Mouse (Mus musculus) midbrain, embryonic 13.5 days (tissue): Measurements from ENCODE around the gene Dydc2. TPM values are rescaled to one million over a fixed set of nuclear protein-coding genes. Genes with fewer than 3 reads are reported as not detected.

Source experiments
- ATAC-seq: fragments of 200-750 bp; cut with Nextera tagmentation; 2 replicates; pipeline ENCODE4 v1.8.0; 2017; ENCODE audit warnings: mild to moderate bottlenecking, moderate TSS enrichment, moderate library complexity
- H3K27ac ChIP-seq: fragments of 300-500 bp; sonication (generic); 2 replicates; pipeline ENCODE4 v1.5.1; 2015; ENCODE audit warnings: inconsistent platforms, mild to moderate bottlenecking, moderate library complexity
- H3K27me3 ChIP-seq: fragments of 300-500 bp; sonication (generic); 2 replicates; pipeline ENCODE4 v1.6.1; 2015; ENCODE audit warnings: mild to moderate bottlenecking, inconsistent platforms
- H3K36me3 ChIP-seq: fragments of 300-500 bp; sonication (generic); 2 replicates; pipeline ENCODE4 v1.6.1; 2015; ENCODE audit warnings: mild to moderate bottlenecking, inconsistent platforms
- H3K4me1 ChIP-seq: fragments of 300-500 bp; sonication (generic); replicated peaks from 2 replicates; pipeline ENCODE4 v1.6.1; 2015; ENCODE audit warnings: inconsistent platforms
- H3K4me2 ChIP-seq: fragments of 300-500 bp; sonication (generic); replicated peaks from 2 replicates; pipeline ENCODE4 v1.6.1; 2015; ENCODE audit warnings: moderate library complexity, mild to moderate bottlenecking, inconsistent platforms
- H3K4me3 ChIP-seq: fragments of 300-500 bp; sonication (generic); replicated peaks from 2 replicates; pipeline ENCODE4 v1.5.1; 2015; ENCODE audit warnings: mild to moderate bottlenecking, inconsistent platforms
- H3K9ac ChIP-seq: fragments of 300-500 bp; sonication (generic); replicated peaks from 2 replicates; pipeline ENCODE4 v1.6.1; 2015; ENCODE audit warnings: mild to moderate bottlenecking, inconsistent platforms
- H3K9me3 ChIP-seq: fragments of 300-500 bp; sonication (generic); 2 replicates; pipeline ENCODE4 v1.6.1; 2016; ENCODE audit warnings: mild to moderate bottlenecking, inconsistent platforms
- WGBS: fragments of 180-500 bp; shearing (Covaris S2); methylation state at CpG from one replicate; pipeline ENCODE4 v1.1.7; 2015; 5-methylcytosine and 5-hydroxymethylcytosine counted together
- polyA plus RNA-seq: library from polyadenylated mRNA; unstranded; fragments of >200 nt; fragmentation: Nextera tagmentation; extraction: Ambion mirVana; gene quantifications from 2 replicates; pipeline ENCODE4 v1.2.1, GENCODE M21; 2015

Dydc2 gene
- polyA plus RNA-seq, 1 experiment from 2014 or later, result 0.40 TPM

DNA sequence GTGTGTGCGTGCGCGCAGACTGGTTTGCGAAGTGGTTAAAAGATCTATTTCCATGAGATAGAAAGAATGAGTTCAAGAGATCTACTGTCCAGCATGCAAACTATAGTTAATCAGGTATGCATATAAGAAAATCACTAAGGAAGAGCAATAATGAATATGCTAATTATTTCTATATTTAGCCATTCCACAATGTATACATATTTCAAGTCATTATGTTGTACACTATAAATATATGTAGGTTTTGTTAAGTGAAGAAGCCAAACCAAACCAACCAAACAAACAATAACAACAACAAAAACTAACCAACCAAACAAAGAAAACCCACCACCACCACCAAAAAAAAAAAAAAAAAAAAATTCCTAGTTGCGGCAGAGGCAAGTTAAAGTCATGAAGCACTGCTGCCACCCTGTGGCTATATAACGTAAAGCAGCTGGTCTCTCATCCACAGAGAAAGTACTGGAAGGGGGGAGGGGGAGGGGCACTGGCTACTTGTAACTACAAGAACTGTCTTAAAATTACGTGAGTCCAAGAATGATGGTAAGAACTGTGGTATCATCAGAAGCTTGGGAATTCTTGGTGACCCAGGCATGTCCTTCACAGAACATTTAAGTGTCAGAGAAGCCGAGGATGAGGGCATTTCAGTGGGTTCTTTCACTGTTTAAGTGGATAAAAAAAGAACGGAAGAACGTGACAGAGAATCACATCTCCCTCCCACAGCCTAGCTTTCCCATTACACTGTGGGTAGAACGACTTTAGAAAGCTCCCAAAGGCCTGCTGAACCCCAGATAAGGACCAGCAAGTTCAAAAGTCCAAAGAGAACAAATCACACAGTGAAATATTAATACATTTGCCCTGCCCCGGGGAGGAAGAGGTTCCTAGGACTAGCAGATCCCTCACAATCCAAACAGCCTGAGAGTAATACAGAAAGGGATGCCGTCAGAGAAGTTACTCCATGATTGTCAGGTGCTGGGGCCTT, 35.6 kb downstream of the Dydc2 start:
- H3K27me3 ChIP-seq, result 0 out of 2 replicates have a peak, but pooled peaks cover 3% of the 10 kb centered on the region
- no peaks in the 10 kb centered on the region for H3K9me3 ChIP-seq
- peak; percentile 41; the same call in 1 of the 2 replicates for ATAC-seq
- no peaks in the 10 kb centered on the region for H3K36me3 ChIP-seq
- H3K9ac ChIP-seq, result no peak overlapping the region
- 54% methylated on average over 13 of the region's 13 CpGs for WGBS
- H3K27ac ChIP-seq, result no peak overlapping the region
- no peaks in the 10 kb centered on the region for H3K4me1 ChIP-seq
- H3K4me2 ChIP-seq, result no peak overlapping the region
- H3K4me3 ChIP-seq, result no peak overlapping the region

GRCm38 (mm10) chr14:41030989-41031513, 38.0 kb downstream of the Dydc2 start:
- no peaks in the 10 kb centered on the region for H3K36me3 ChIP-seq
- 89% methylated on average over 6 of the region's 6 CpGs for WGBS
- no peak overlapping the region for H3K27ac ChIP-seq
- no peak for ATAC-seq
- H3K27me3 ChIP-seq, result 0 out of 2 replicates have a peak, but pooled peaks cover 3% of the 10 kb centered on the region
- H3K4me3 ChIP-seq, result no peak overlapping the region
- H3K9me3 ChIP-seq, result no peaks in the 10 kb centered on the region
- no peaks in the 10 kb centered on the region for H3K4me1 ChIP-seq
- H3K4me2 ChIP-seq, result no peak overlapping the region
- H3K9ac ChIP-seq, result no peak overlapping the region

DNA sequence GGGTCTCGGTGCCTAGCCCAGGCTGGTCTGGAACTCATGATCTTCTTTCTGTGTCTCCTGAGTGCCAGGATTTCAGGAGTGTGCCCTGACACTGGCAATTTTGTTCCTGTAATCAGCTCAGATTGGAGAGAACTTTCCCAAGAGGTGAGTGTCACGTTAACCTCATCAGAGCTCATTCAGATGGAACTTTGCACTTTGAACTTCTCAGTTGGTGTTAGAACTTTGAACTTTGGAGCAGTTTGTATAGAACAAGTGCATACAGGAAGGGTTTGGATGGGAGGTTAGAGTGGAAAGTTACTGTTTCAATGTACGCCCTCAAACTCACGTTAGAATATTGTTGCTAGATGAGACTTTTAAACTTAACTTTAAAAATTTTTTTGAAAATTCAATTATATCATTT, 39.7 kb downstream of the Dydc2 start:
- H3K4me1 ChIP-seq, result no peaks in the 10 kb centered on the region

DNA sequence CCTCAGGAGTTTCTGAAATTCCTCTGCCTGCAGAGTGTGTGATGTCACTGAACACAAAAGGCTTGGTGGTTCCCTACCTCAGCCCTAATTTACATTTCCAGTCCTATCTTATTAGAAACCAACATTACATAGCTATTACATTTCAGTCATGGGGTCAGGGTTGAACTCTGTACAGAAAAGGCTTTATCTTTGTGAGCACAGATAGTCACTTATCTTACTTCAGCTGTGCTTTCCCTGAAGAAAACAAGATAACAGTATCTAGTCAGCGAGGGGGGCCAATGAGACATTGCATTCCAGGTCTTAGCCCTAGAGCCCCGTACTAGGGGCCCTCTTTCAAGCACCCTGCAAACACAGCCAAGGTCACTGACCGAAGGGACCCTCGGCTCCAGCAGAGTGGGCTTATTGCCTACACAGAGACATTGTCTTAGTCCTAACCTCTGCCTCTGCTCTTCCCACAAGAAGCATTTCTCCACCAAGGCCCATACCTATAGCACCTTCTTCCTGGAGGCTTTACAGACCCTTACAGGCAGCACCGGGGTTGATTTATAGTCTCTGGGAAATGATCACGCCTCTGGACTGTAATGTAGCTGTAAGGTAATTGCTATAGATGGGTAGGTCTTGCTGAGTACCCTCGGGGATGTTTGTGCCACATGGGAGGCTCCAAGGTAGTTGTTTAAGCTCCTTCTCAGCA, 43.3 kb downstream of the Dydc2 start:
- no peak for ATAC-seq
- H3K9me3 ChIP-seq, result no peaks in the 10 kb centered on the region
- H3K9ac ChIP-seq, result no peak overlapping the region
- no peaks in the 10 kb centered on the region for H3K27me3 ChIP-seq
- H3K4me2 ChIP-seq, result no peak overlapping the region
- no peaks in the 10 kb centered on the region for H3K36me3 ChIP-seq
- no peak overlapping the region for H3K27ac ChIP-seq
- no peaks in the 10 kb centered on the region for H3K4me1 ChIP-seq
- H3K4me3 ChIP-seq, result no peak overlapping the region
- 86% methylated on average over 7 of the region's 7 CpGs for WGBS

More for the DNA sequence above, 39.7 kb downstream of the Dydc2 start:
- no peak for ATAC-seq
- H3K27ac ChIP-seq, result no peak overlapping the region
- H3K36me3 ChIP-seq, result no peaks in the 10 kb centered on the region
- no peak overlapping the region for H3K4me3 ChIP-seq
- H3K4me2 ChIP-seq, result no peak overlapping the region
- H3K27me3 ChIP-seq, result 0 out of 2 replicates have a peak, but pooled peaks cover 3% of the 10 kb centered on the region
- WGBS, result 83% methylated on average over 4 of the region's 4 CpGs
- H3K9ac ChIP-seq, result no peak overlapping the region
- no peaks in the 10 kb centered on the region for H3K9me3 ChIP-seq

DNA sequence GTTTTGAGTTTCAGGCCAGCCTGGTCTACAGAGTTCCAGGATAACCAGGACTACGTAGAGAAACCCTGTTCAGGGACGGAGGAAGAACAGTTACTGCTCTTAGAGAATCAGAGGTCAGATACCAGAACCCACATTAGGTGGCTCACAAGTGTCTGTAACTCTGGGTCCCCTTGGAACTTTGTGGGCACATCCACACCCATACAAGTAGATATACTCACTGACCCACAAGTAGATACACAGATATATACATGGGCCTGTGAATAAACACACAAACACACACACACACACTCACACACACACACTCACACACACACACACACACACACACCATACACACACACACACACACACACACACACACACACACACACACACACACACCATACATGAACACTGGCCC, 43.9 kb downstream of the Dydc2 start:
- H3K36me3 ChIP-seq, result no peaks in the 10 kb centered on the region
- no peak overlapping the region for H3K4me2 ChIP-seq
- H3K4me3 ChIP-seq, result no peak overlapping the region
- H3K27me3 ChIP-seq, result no peaks in the 10 kb centered on the region
- H3K9me3 ChIP-seq, result no peaks in the 10 kb centered on the region
- H3K4me1 ChIP-seq, result no peaks in the 10 kb centered on the region
- H3K9ac ChIP-seq, result no peak overlapping the region
- WGBS, result 93% methylated on average over 2 of the region's 2 CpGs
- H3K27ac ChIP-seq, result no peak overlapping the region
- ATAC-seq, result no peak

DNA sequence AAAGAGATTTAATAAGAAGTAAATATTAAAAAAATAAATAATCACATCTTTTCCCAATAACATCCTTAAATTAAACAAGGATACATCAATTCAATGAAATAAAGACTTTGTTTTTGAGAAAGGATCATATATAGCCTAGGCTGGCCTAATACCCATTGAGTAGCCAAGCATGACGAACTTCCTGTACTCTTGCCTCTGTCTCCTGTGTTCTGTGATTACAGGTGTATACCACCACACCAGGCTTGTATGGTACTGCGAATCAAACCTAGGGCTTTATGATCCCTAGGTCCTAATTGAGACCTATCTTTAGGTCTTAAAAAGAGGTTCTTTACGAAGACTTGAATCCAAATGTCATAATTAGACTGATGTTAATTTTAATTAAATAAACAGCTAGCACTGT, 47.8 kb downstream of the Dydc2 start:
- Histone ChIP-seq H3K4me3 (no peak overlapping the region), H3K4me1 (no peaks in the 10 kb centered on the region), H3K9me3 (no peaks in the 10 kb centered on the region), H3K36me3 (no peaks in the 10 kb centered on the region), H3K27me3 (no peaks in the 10 kb centered on the region), H3K27ac (no peak overlapping the region), H3K9ac (no peak overlapping the region), H3K4me2 (no peak overlapping the region)
- no peak for ATAC-seq
- WGBS, result 85% methylated on average over 3 of the region's 3 CpGs

DNA sequence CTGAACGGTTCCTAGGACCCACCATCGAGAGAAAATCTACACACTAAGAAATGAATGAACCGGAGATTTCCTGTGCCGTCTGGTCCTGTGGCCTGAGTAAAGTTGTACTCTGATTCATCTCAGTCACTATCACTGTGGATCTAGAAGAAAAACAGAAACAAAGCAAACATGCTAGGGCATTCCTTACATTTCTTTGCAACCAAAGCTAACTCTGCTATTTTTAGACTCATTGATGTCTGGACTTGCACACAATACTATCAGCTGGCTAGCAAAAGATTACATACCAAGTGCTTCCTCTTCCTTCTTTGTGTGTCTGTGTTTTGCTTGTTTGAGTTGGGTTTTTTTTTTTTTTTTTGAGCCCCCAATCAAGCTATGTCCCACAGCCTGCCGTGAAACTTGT, 51.5 kb downstream of the Dydc2 start:
- H3K9me3 ChIP-seq, result no peaks in the 10 kb centered on the region
- peaks cover 11% of the 10 kb centered on the region for H3K4me1 ChIP-seq
- H3K27me3 ChIP-seq, result no peaks in the 10 kb centered on the region
- WGBS, result 85% methylated on average over 5 of the region's 5 CpGs
- H3K4me2 ChIP-seq, result no peak overlapping the region
- no peak overlapping the region for H3K9ac ChIP-seq
- H3K27ac ChIP-seq, result no peak overlapping the region
- no peak overlapping the region for H3K4me3 ChIP-seq
- no peak for ATAC-seq
- H3K36me3 ChIP-seq, result no peaks in the 10 kb centered on the region

GRCm38 (mm10) chr14:41014701-41015240, 54.2 kb downstream of the Dydc2 start:
- no peaks in the 10 kb centered on the region for H3K9me3 ChIP-seq
- no peak overlapping the region for H3K9ac ChIP-seq
- H3K4me1 ChIP-seq, result peaks cover 11% of the 10 kb centered on the region
- WGBS, result 78% methylated on average over 5 of the region's 5 CpGs
- H3K4me2 ChIP-seq, result peak overlapping the region; percentile 78; the same call in 1 of the 2 replicates
- H3K4me3 ChIP-seq, result no peak overlapping the region
- no peak for ATAC-seq
- no peaks in the 10 kb centered on the region for H3K27me3 ChIP-seq
- H3K36me3 ChIP-seq, result no peaks in the 10 kb centered on the region
- H3K27ac ChIP-seq, result no peak overlapping the region

DNA sequence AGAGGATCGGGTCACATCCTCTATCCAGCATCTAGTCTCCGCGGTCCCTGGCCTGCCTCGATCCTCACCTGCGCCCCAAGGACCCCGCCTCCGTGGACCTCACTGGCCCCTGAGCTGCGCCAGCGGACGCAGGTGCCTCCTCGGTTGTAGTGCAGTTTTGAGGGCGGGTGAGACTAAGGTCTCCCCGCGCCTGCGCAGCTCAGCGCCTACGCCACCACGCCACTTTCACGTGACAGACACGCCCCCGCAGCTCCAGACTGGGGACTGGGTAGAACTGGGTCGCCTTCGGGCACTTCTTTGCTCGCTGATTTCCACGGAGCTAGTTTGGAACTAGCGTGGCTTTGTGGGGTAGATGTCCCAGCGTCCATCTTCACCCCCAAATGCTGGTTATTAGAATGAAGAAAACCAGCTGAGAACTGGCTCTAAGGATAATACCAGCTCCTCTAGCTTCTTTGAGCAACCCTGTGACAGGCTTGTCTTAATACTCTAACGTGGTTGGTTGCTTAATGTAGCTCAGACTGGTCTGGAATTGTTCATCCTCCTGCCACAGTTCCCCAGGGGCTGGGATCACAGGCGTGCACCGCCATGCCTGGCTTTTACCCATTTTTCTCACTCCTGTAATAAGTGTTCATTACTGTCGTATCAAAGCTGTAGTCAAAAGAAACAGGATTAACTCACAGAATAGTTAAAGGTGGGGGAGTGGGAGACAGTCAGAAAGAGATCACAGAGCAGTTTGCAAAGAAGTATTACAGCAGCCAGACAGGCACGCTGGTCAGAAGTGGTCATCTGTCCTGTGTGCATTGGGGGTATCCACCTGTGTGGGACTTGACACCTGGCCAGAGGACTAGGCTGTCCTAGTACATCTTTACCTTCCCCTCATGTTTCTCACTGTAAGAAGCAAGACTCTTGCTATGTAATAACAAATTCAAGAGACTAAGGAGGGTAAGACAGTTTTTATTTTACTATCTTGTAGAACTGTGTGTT, 55.1 kb downstream of the Dydc2 start, which contains the start of gene Fam213a:
Gene Fam213a, minus strand, starts transcription at position 159 of the 984 bp plus-strand sequence.
- Histone ChIP-seq H3K4me3 (peak within 1 kb of the TSS; percentile 65), H3K9me3 (no peaks in the 10 kb centered on the region), H3K9ac (peak within 1 kb of the TSS; percentile 83), H3K4me1 (peaks cover 11% of the 10 kb centered on the region), H3K27ac (peak within 1 kb of the TSS; percentile 81), H3K27me3 (no peaks in the 10 kb centered on the region), H3K4me2 (peak within 1 kb of the TSS; percentile 78), H3K36me3 (no peaks in the 10 kb centered on the region)
- ATAC-seq, result peak; percentile 99
- WGBS, result 2% methylated on average over 32 of the region's 32 CpGs

- Histone ChIP-seq H3K27ac (peak overlapping the region; percentile 81; the same call in 1 of the 2 replicates), H3K27me3 (no peaks in the 10 kb centered on the region), H3K36me3 (no peaks in the 10 kb centered on the region), H3K9ac (peak overlapping the region; percentile 83), H3K4me2 (peak overlapping the region; percentile 78), H3K4me3 (peak overlapping the region; percentile 65), H3K4me1 (peaks cover 14% of the 10 kb centered on the region), H3K9me3 (no peaks in the 10 kb centered on the region)
- 19% methylated on average over 9 of the region's 9 CpGs for WGBS
- ATAC-seq, result peak; percentile 7; the same call in 1 of the 2 replicates
Observed at GRCm38 (mm10) chr14:41013143-41013542, 55.9 kb downstream of the Dydc2 start.

- Histone ChIP-seq H3K27me3 (no peaks in the 10 kb centered on the region), H3K4me2 (no peak overlapping the region), H3K4me1 (peaks cover 22% of the 10 kb centered on the region), H3K4me3 (no peak overlapping the region), H3K9me3 (no peaks in the 10 kb centered on the region), H3K9ac (no peak overlapping the region; the same call in 1 of the 2 replicates), H3K36me3 (no peaks in the 10 kb centered on the region), H3K27ac (no peak overlapping the region)
- no peak for ATAC-seq
- WGBS, result 88% methylated on average over 3 of the region's 3 CpGs
Observed at GRCm38 (mm10) chr14:41011916-41012315, 57.1 kb downstream of the Dydc2 start.
